Mouse (Mus musculus): ENCODE data around the gene Gpd1. TPM values are rescaled to one million over a fixed set of nuclear protein-coding genes. Genes with fewer than 3 reads are reported as not detected.

The Gpd1 gene
- polyA plus RNA-seq, 2 experiments from 2014 or later = 0.41 TPM; not detected in 1

GRCm38 (mm10) chr15:99772925-99773324 is 55.6 kb downstream of the Gpd1 start:
- peak; percentile 4 for ATAC-seq

Other genes starting within 250 kb of the Gpd1 start
- 10 to 100 TPM; 27.9 to 41.0 TPM for gene Bcdin3d, start 242.8 kb upstream of the Gpd1 start, polyA plus RNA-seq (2017; shearing (Covaris generic))
- gene Faim2, start 189.3 kb upstream of the Gpd1 start, polyA plus RNA-seq (2017; shearing (Covaris generic)) = under 1 TPM in 1 of 2 experiments, not detected in 1; 0.03 TPM
- gene Aqp2, start 138.5 kb upstream of the Gpd1 start, polyA plus RNA-seq (2017; shearing (Covaris generic)) = not detected
- gene Aqp5, start 126.7 kb upstream of the Gpd1 start, polyA plus RNA-seq (2017; shearing (Covaris generic)) = not detected
- not detected for gene Aqp6, start 116.1 kb upstream of the Gpd1 start, polyA plus RNA-seq (2017; shearing (Covaris generic))
- 10 to 100 TPM; 17.6 to 18.2 TPM for gene Racgap1, start 65.9 kb upstream of the Gpd1 start, polyA plus RNA-seq (2017; shearing (Covaris generic))
- under 1 TPM in 1 of 2 experiments, not detected in 1; 0.52 TPM for gene Asic1, start 47.1 kb upstream of the Gpd1 start, polyA plus RNA-seq (2017; shearing (Covaris generic))
- gene Smarcd1, start 15.4 kb upstream of the Gpd1 start, polyA plus RNA-seq (2017; shearing (Covaris generic)) = 10 to 100 TPM; 10.0 to 14.8 TPM
- not detected for gene Gm17349, start 12.0 kb upstream of the Gpd1 start, polyA plus RNA-seq (2017; shearing (Covaris generic))
- gene Cox14, start 8.1 kb downstream of the Gpd1 start, polyA plus RNA-seq (2017; shearing (Covaris generic)) = 100 to 1,000 TPM; 139 to 168 TPM
- 10 to 100 TPM; 54.4 to 64.6 TPM for gene Cers5, start 55.4 kb downstream of the Gpd1 start, polyA plus RNA-seq (2017; shearing (Covaris generic))
- 1 to 10 TPM; 3.0 to 3.6 TPM for gene Lima1, start 157.9 kb downstream of the Gpd1 start, polyA plus RNA-seq (2017; shearing (Covaris generic))
- gene Fam186a, start 249.5 kb downstream of the Gpd1 start, polyA plus RNA-seq (2017; shearing (Covaris generic)) = not detected

All from CD4-positive, CD25-positive, alpha-beta regulatory T cell, adult 4 months (primary cell).